Mouse (Mus musculus) hindbrain, embryonic 14.5 days (tissue): ENCODE results near the gene Thap11. TPM values are rescaled to one million over a fixed set of nuclear protein-coding genes. Genes with fewer than 3 reads are reported as not detected.

ENCODE experiments used
- ATAC-seq: fragments of 200-750 bp; cut with Nextera tagmentation; 2 replicates; pipeline ENCODE4 v1.8.0; 2017; ENCODE audit warnings: moderate number of reproducible peaks, mild to moderate bottlenecking, moderate TSS enrichment, moderate library complexity; ENCODE audit not compliant: low FRiP score
- DNase-seq: peaks from one replicate; pipeline ENCODE4 v3.0.0-alpha.2; 2015; ENCODE audit warnings: low spot score
- H3K27ac ChIP-seq: fragments of 300-500 bp; sonication (generic); 2 replicates; pipeline ENCODE4 v1.5.1; 2014; ENCODE audit warnings: mild to moderate bottlenecking, moderate library complexity
- H3K27me3 ChIP-seq: fragments of 300-500 bp; sonication (generic); 2 replicates; pipeline ENCODE4 v1.6.1; 2014; ENCODE audit warnings: mild to moderate bottlenecking, low read length, mixed read lengths; ENCODE audit not compliant: control insufficient read depth, insufficient read depth
- H3K36me3 ChIP-seq: fragments of 300-500 bp; sonication (generic); replicated peaks from 2 replicates; pipeline ENCODE4 v1.6.1; 2014; ENCODE audit not compliant: control insufficient read depth, insufficient read depth
- H3K4me1 ChIP-seq: fragments of 300-500 bp; sonication (generic); replicated peaks from 2 replicates; pipeline ENCODE4 v1.6.1; 2014; ENCODE audit warnings: antibody characterized with exemption, low read length, mixed read lengths; ENCODE audit not compliant: control insufficient read depth, insufficient read depth
- H3K4me2 ChIP-seq: fragments of 300-500 bp; sonication (generic); replicated peaks from 2 replicates; pipeline ENCODE4 v1.6.1; 2014; ENCODE audit warnings: mild to moderate bottlenecking, moderate library complexity
- H3K4me3 ChIP-seq: fragments of 300-500 bp; sonication (generic); replicated peaks from 2 replicates; pipeline ENCODE4 v1.5.1; 2014; ENCODE audit warnings: mild to moderate bottlenecking, low read length
- H3K9ac ChIP-seq: fragments of 300-500 bp; sonication (generic); 2 replicates; pipeline ENCODE4 v1.6.1; 2014
- H3K9me3 ChIP-seq: fragments of 300-500 bp; sonication (generic); 2 replicates; pipeline ENCODE4 v1.6.1; 2016; ENCODE audit warnings: low read length; ENCODE audit not compliant: control insufficient read depth
- WGBS: fragments of 180-500 bp; shearing (Covaris S2); extraction: QIAGEN DNeasy Blood & Tissue Kit; methylation state at CpG from one replicate; pipeline ENCODE4 v1.1.7; 2014; 5-methylcytosine and 5-hydroxymethylcytosine counted together
- polyA plus RNA-seq: library from polyadenylated mRNA; unstranded; fragments of >200 nt; fragmentation: Nextera tagmentation; extraction: Ambion mirVana; gene quantifications from 2 replicates; pipeline ENCODE4 v1.2.1, GENCODE M21; 2014

The Thap11 gene
- polyA plus RNA-seq, 1 experiment from 2014 or later: 46.2 TPM

DNA sequence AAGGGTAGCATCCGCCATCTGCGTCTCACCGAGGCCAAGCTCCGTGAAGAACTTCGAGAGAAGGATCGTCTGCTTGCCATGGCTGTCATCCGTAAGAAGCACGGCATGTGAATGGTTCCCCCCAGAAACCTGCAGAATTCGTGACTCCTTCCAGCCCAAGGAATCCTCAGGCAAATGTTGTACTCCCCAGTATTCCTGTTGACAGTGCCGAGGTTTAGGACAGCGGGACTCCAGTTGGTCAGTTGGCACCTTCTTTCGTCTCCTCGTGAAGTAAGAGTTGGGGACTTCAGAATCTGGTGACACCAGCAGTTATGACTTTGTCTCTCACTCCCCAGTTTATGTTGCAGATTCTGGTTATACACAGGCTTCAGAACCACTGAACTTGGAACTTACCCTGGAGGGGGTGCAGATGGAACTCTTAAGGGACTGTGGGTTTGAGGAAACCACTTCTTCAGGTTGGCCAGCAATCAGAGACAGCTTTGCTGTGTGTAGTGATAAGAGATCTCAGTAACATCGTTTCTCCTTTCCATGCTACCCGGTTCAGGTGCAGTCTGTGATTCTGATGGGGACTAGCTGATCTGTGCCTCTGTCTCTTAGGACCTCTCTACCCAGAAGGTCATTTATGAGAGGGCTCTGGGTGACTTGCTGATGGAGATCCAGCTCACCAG, 1.4 kb downstream of the Thap11 start:
- Histone ChIP-seq H3K4me3 (peak overlapping the region; percentile 71), H3K4me2 (peak overlapping the region; percentile 96), H3K9ac (peak overlapping the region; percentile 77), H3K27me3 (no peaks in the 10 kb centered on the region), H3K36me3 (0 out of 2 replicates have a peak, but pooled peaks cover 12% of the 10 kb centered on the region), H3K9me3 (no peaks in the 10 kb centered on the region), H3K27ac (peak overlapping the region; percentile 82), H3K4me1 (peaks cover 30% of the 10 kb centered on the region)
- DNase-seq (no peak), ATAC-seq (no peak)
- WGBS: 27% methylated on average over 15 of the region's 15 CpGs

DNA sequence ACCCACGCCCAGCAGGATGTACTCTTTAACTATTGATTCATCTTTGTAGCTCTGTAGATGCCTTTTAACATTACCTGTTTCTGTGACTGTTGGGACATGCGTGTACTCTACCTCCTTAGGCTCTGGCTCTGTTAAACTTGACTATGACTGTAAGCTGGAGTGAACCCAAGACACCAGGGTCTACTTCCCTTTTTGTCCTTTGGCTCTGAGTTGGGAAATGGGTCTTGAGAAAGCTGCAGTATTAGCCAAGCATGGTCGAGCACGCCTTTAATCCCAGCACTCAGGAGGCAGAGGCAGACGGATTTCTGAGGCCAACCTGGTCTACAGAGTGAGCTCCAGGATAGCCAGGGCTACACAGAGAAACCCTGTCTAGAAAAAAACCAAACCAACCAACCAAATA, 3.6 kb downstream of the Thap11 start:
- Histone ChIP-seq H3K27me3 (no peaks in the 10 kb centered on the region), H3K4me1 (peaks cover 43% of the 10 kb centered on the region), H3K9me3 (no peaks in the 10 kb centered on the region), H3K9ac (no peak overlapping the region), H3K36me3 (0 out of 2 replicates have a peak, but pooled peaks cover 12% of the 10 kb centered on the region), H3K4me2 (no peak overlapping the region), H3K27ac (no peak overlapping the region), H3K4me3 (no peak overlapping the region)
- ATAC-seq (no peak), DNase-seq (no peak)
- 92% methylated on average over 5 of the region's 5 CpGs for WGBS

DNA sequence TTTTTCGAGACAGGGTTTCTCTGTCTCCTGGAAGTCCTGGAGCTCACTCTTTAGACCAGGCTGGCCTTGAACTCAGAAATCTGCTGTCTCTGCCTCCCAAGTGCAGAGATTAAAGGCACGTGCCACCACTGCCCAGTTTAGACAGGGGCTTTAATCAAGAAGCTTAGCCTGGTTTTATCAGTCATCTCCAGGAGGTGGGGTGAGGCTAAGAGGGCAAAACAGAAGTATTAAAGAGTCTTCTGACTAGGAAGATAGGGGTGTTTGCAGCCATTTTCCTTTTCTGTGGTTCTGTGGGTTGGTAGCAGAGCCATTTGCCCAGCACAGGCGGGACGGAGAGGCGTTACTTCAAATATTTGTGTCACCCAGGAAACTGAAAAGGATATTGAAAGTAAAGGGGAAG, 4.4 kb downstream of the Thap11 start:
- peak overlapping the region; percentile 89 for H3K4me2 ChIP-seq
- no peaks in the 10 kb centered on the region for H3K9me3 ChIP-seq

GRCm38 (mm10) chr8:105860143-105860981, 5.4 kb downstream of the Thap11 start, which contains the start of gene Nutf2:
Gene Nutf2, plus strand, starts transcription at chr8:105860580.
- WGBS: under 1% methylated on average over 48 of the region's 59 CpGs
- Histone ChIP-seq H3K4me2 (peak within 1 kb of the TSS; percentile 89), H3K4me3 (peak within 1 kb of the TSS; percentile 80), H3K27ac (peak within 1 kb of the TSS; percentile 85), H3K27me3 (no peaks in the 10 kb centered on the region), H3K9me3 (no peaks in the 10 kb centered on the region), H3K4me1 (peaks cover 40% of the 10 kb centered on the region), H3K9ac (peak within 1 kb of the TSS; percentile 90), H3K36me3 (peaks cover 12% of the 10 kb centered on the region; the same call in 1 of the 2 replicates)
- DNase-seq (peak; percentile 97), ATAC-seq (peak; percentile 97)

More for the DNA sequence above, 4.4 kb downstream of the Thap11 start:
- DNase-seq (no peak), ATAC-seq (no peak)
- H3K4me1 ChIP-seq: peaks cover 42% of the 10 kb centered on the region
- H3K36me3 ChIP-seq: peaks cover 12% of the 10 kb centered on the region; the same call in 1 of the 2 replicates
- H3K27ac ChIP-seq: no peak overlapping the region; the same call in 1 of the 2 replicates
- H3K27me3 ChIP-seq: no peaks in the 10 kb centered on the region
- 81% methylated on average over 5 of the region's 5 CpGs for WGBS
- no peak overlapping the region for H3K4me3 ChIP-seq
- H3K9ac ChIP-seq: no peak overlapping the region

- peak overlapping the region; percentile 89 for H3K4me2 ChIP-seq
- WGBS: 0% methylated on average over 1 of the region's 1 CpGs
- no peaks in the 10 kb centered on the region for H3K9me3 ChIP-seq
- peaks cover 27% of the 10 kb centered on the region for H3K4me1 ChIP-seq
- peak overlapping the region; percentile 80 for H3K4me3 ChIP-seq
- H3K27me3 ChIP-seq: no peaks in the 10 kb centered on the region
- H3K27ac ChIP-seq: no peak overlapping the region
- DNase-seq (no peak), ATAC-seq (no peak)
- H3K9ac ChIP-seq: peak overlapping the region; percentile 90
- H3K36me3 ChIP-seq: peaks cover 25% of the 10 kb centered on the region
Observed at GRCm38 (mm10) chr8:105861951-105862350, 7.0 kb downstream of the Thap11 start.

GRCm38 (mm10) chr8:105866364-105867029, 11.6 kb downstream of the Thap11 start:
- Histone ChIP-seq H3K4me3 (no peak overlapping the region), H3K4me2 (no peak overlapping the region), H3K9ac (no peak overlapping the region), H3K27ac (no peak overlapping the region), H3K36me3 (peaks cover 35% of the 10 kb centered on the region), H3K27me3 (no peaks in the 10 kb centered on the region), H3K4me1 (peaks cover 12% of the 10 kb centered on the region), H3K9me3 (no peaks in the 10 kb centered on the region)
- ATAC-seq: no peak
- 84% methylated on average over 6 of the region's 6 CpGs for WGBS
- DNase-seq: no peak

DNA sequence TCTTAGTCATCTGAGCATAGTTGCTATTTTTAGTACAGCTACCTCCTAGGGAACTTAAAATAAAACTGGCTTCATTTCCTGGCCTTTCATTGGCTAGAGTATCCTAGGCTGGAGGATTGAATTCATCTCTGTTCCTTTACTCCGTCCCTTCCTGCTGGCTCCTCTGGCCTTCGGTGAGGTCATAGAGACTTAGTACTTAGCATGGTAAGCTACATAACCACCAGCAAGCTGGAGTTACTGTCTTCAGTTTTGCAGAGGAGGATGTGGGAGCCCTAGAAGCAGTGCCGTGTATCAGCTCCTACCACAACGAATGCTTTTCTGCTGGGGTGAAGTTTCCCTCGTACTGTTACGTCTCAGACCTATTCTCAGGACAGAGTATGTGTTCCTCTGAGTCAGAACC, 19.4 kb downstream of the Thap11 start:
- Histone ChIP-seq H3K9me3 (no peaks in the 10 kb centered on the region), H3K4me1 (no peaks in the 10 kb centered on the region), H3K4me3 (no peak overlapping the region), H3K9ac (no peak overlapping the region), H3K4me2 (no peak overlapping the region), H3K27ac (no peak overlapping the region), H3K27me3 (no peaks in the 10 kb centered on the region), H3K36me3 (peaks cover 66% of the 10 kb centered on the region)
- ATAC-seq (no peak), DNase-seq (no peak)
- WGBS: 91% methylated on average over 6 of the region's 6 CpGs

- Histone ChIP-seq H3K27me3 (no peaks in the 10 kb centered on the region), H3K4me3 (peak within 1 kb of the TSS; percentile 81), H3K4me2 (peak within 1 kb of the TSS; percentile 72), H3K9me3 (no peaks in the 10 kb centered on the region), H3K36me3 (peaks cover 59% of the 10 kb centered on the region), H3K9ac (peak within 1 kb of the TSS; percentile 89), H3K27ac (no peak within 1 kb of the TSS), H3K4me1 (peaks cover 27% of the 10 kb centered on the region)
- WGBS: 1% methylated on average over 45 of the region's 45 CpGs
- DNase-seq (peak; percentile 88), ATAC-seq (peak; percentile 86)
Observed at GRCm38 (mm10) chr8:105880754-105881520, 26.0 kb downstream of the Thap11 start, which contains the start of gene Edc4. Gene Edc4, plus strand, starts transcription at chr8:105880881.
